Mouse (Mus musculus): ENCODE results near the gene Gfra4.

GRCm38 (mm10) chr2:131072536-131072935 lies 29.6 kb upstream of the Gfra4 start:
- TF ChIP-seq CTCF (IDR thresholded peaks at IDR 0.05; ENCODE audit: low read depth, low read length) (no peak), POLR2A (IDR thresholded peaks at IDR 0.05; ENCODE audit: extremely low read depth, insufficient read depth, low read length) (no peak)
